Mouse (Mus musculus): ENCODE data around the gene Hnrnpul1. TPM values are rescaled to one million over a fixed set of nuclear protein-coding genes. Genes with fewer than 3 reads are reported as not detected.

Gene Hnrnpul1
- total RNA-seq, 1 experiment from 2014 or later = 119 TPM

Other genes starting within 250 kb of the Hnrnpul1 start
- 1.8 and 5.6 TPM in 2 replicates for gene Ceacam2, start 214.9 kb downstream of the Hnrnpul1 start, total RNA-seq (2021)
- not detected in 2 replicates for gene Erich4, start 138.9 kb downstream of the Hnrnpul1 start, total RNA-seq (2021)
- 37.4 and 43.7 TPM in 2 replicates for gene Dmac2, start 135.3 kb downstream of the Hnrnpul1 start, total RNA-seq (2021)
- gene B3gnt8, start 128.1 kb downstream of the Hnrnpul1 start, total RNA-seq (2021) = 3.6 and 6.2 TPM in 2 replicates
- gene Bckdha, start 95.8 kb downstream of the Hnrnpul1 start, total RNA-seq (2021) = 255 and 258 TPM in 2 replicates
- 43.3 and 53.2 TPM in 2 replicates for gene Exosc5, start 95.6 kb downstream of the Hnrnpul1 start, total RNA-seq (2021)
- 0.78 and 0.86 TPM in 2 replicates for gene Tmem91, start 79.6 kb downstream of the Hnrnpul1 start, total RNA-seq (2021)
- gene B9d2, start 74.0 kb downstream of the Hnrnpul1 start, total RNA-seq (2021) = 17.8 TPM in 2 replicates
- 52.7 and 68.0 TPM in 2 replicates for gene Tgfb1, start 67.8 kb downstream of the Hnrnpul1 start, total RNA-seq (2021)
- 43.8 and 45.0 TPM in 2 replicates for gene Ccdc97, start 35.7 kb downstream of the Hnrnpul1 start, total RNA-seq (2021)
- 44.8 and 57.9 TPM in 2 replicates for gene Axl, start 33.9 kb upstream of the Hnrnpul1 start, total RNA-seq (2021)
- 2.9 and 3.3 TPM in 2 replicates for gene Cyp2s1, start 62.2 kb upstream of the Hnrnpul1 start, total RNA-seq (2021)
- 13.5 and 55.9 TPM in 2 replicates for gene Cyp2b10, start 142.9 kb upstream of the Hnrnpul1 start, total RNA-seq (2021)

Measured in adrenal gland, postnatal 14 days (tissue).